Mouse (Mus musculus) testis, adult 2 months (tissue): Measurements from ENCODE around the gene Frmd6. TPM values are rescaled to one million over a fixed set of nuclear protein-coding genes. Genes with fewer than 3 reads are reported as not detected.
A peak's percentile ranks its signal among the peaks of the same experiment; 100 is the strongest.

Experiments used
- H3K27ac ChIP-seq: fragments of 200-500 bp; 2 replicates; pipeline ENCODE4 v1.5.1; 2012; ENCODE audit warnings: low read depth, low read length; ENCODE audit not compliant: control insufficient read depth, insufficient read depth
- H3K27me3 ChIP-seq: fragments of 200-500 bp; 2 replicates; pipeline ENCODE4 v1.6.1; 2012; ENCODE audit warnings: mild to moderate bottlenecking, low read length, moderate library complexity; ENCODE audit not compliant: control insufficient read depth, insufficient read depth
- H3K36me3 ChIP-seq: fragments of 200-500 bp; 2 replicates; pipeline ENCODE4 v1.6.1; 2012; ENCODE audit warnings: mild to moderate bottlenecking, low read length; ENCODE audit not compliant: control insufficient read depth, insufficient read depth
- H3K4me1 ChIP-seq: fragments of 200-500 bp; 2 replicates; pipeline ENCODE4 v1.6.1; 2012; ENCODE audit warnings: low read length; ENCODE audit not compliant: control insufficient read depth, insufficient read depth
- H3K4me3 ChIP-seq: fragments of 200-500 bp; 2 replicates; pipeline ENCODE4 v1.5.1; 2012; ENCODE audit warnings: low read depth, mild to moderate bottlenecking, low read length, moderate library complexity, mixed read lengths; ENCODE audit not compliant: control insufficient read depth
- CTCF ChIP-seq: fragments of 200-500 bp; IDR thresholded peaks from 2 replicates; pipeline ENCODE4 v1.5.1; 2012; ENCODE audit warnings: low read depth, mild to moderate bottlenecking, inconsistent platforms, low read length, moderate library complexity; ENCODE audit not compliant: control insufficient read depth, insufficient read depth, insufficient replicate concordance
- POLR2A ChIP-seq: fragments of 200-500 bp; IDR thresholded peaks from 2 replicates; pipeline ENCODE4 v1.6.1; 2012; ENCODE audit warnings: low read depth, mild to moderate bottlenecking, inconsistent platforms, low read length, moderate library complexity; ENCODE audit not compliant: control insufficient read depth
- polyA plus RNA-seq: library from polyadenylated mRNA; depleted of rRNA; stranded (reverse); fragments of >200 nt; gene quantifications from 2 replicates; pipeline ENCODE4 v1.2.3, GENCODE M21; 2012; rRNA removed

The Frmd6 gene
- polyA plus RNA-seq, 1 experiment = 5.3 TPM

DNA sequence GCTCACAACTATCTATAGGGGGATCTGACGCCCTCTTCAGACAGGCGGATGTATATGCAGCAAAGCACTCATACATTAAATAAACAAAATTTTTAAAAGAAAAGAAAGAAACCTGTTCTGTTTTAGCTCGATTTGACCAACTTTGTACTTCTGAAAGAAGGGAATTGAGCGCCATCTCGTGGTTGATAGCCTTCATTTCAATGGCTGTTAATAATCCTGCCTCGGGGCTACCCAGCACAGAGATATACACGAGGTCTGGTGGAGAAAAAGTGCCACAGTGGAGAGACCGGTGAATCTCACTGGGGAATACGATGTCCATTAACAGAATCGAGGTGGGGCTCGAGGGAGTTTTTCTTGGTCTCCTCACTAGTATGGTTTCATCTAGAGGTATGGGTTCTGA, 89.1 kb downstream of the Frmd6 start:
- H3K4me1 ChIP-seq = peaks cover 11% of the 10 kb centered on the region
- H3K4me3 ChIP-seq = peak overlapping the region; percentile 61; the same call in 1 of the 2 replicates
- TF ChIP-seq CTCF = no peak
- no peak for TF ChIP-seq POLR2A
- no peak overlapping the region for H3K27ac ChIP-seq
- H3K36me3 ChIP-seq = no peaks in the 10 kb centered on the region
- H3K27me3 ChIP-seq = no peaks in the 10 kb centered on the region

DNA sequence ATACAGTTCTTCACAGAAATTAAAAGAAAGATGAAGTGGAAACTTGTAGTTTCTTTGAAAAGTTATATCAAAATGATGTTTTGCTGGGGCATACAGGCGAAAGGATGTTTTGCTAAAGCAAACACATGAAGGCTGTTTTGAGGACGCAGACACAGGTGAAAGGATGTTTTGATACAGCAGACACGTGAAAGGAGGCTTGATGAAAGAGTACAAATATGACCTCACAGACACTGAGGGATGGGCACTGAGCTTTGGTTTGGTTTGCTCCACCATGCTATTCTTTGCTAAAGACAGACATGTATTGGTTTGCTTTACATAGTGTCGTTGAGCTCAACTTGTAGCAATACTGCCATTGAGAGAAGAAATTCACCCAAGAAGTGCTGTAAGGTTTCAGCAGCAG, 104.5 kb downstream of the Frmd6 start:
- Histone ChIP-seq H3K27ac (no peak overlapping the region), H3K4me1 (no peaks in the 10 kb centered on the region), H3K4me3 (no peak overlapping the region), H3K27me3 (no peaks in the 10 kb centered on the region), H3K36me3 (no peaks in the 10 kb centered on the region)
- TF ChIP-seq POLR2A (no peak), CTCF (no peak)

DNA sequence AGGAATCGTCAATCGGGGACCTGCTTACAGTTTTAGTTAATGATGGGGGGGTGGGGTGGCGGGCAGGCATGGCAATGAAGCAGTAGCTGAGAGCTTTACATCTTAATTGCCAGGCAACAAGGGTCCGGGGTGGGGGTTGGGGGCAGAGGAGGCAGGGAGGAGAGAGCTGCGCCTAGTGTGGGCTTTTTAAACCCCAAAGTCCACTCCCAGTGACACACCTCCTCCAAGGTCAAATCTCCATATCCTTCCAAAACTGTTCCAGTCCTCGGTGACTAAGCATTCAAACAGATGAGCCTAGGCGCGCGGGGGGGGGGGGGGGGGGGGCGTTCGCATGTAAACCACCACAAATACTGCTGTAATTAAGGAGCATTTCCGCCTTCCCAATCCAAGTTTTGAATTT, 111.8 kb downstream of the Frmd6 start:
- Histone ChIP-seq H3K27ac (peak overlapping the region; percentile 96), H3K4me3 (peak overlapping the region; percentile 93), H3K36me3 (no peaks in the 10 kb centered on the region; the same call in 1 of the 2 replicates), H3K27me3 (no peaks in the 10 kb centered on the region), H3K4me1 (no peaks in the 10 kb centered on the region; the same call in 1 of the 2 replicates)
- TF ChIP-seq CTCF (no peak), POLR2A (no peak)

DNA sequence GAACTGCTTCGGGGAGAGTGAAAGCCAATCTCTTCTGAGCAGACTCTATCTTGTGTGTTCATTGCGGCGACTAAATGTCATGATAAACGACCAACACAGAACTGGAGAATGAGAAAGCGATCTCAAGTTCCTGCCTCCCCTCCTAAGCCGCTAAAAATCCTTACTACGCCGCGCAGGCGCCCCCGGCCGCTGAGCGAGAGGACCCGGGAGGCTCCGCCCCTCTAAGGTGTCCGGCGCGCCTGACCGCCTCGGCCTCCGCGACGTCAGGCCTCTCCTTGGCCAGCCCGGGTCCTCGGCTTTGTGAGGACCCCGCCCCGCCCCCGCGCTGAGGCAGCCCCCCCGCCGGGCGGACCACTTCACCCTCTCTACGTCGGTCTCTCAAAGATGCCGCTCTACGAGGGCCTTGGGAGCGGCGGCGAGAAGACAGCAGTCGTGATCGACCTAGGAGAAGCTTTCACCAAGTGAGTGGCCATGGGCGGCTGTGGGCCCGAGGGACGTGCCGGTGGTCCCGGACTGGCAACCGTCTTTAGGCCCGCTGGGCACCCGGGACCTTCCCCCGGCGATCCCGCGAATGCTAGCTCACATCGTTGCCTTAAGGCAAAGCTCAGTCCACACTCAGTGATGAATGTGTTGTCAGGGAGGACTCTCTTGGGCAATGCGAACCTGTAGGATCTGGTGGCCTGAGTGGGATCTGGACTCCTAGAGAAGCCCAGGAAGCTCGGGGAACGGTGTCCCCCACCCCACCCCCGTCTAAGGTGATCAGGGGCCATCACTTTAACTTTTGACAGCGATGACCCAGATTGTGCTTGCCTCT, 112.5 kb downstream of the Frmd6 start, which contains the start of gene Actr10:
Gene Actr10 (plus strand): TSS at position 287 of the 814 bp plus-strand sequence.
- no peak for TF ChIP-seq CTCF
- TF ChIP-seq POLR2A = peak; percentile 83
- Histone ChIP-seq H3K27ac (peak within 1 kb of the TSS; percentile 98), H3K36me3 (no peaks in the 10 kb centered on the region; the same call in 1 of the 2 replicates), H3K4me3 (peak within 1 kb of the TSS; percentile 99), H3K27me3 (no peaks in the 10 kb centered on the region), H3K4me1 (no peaks in the 10 kb centered on the region; the same call in 1 of the 2 replicates)

DNA sequence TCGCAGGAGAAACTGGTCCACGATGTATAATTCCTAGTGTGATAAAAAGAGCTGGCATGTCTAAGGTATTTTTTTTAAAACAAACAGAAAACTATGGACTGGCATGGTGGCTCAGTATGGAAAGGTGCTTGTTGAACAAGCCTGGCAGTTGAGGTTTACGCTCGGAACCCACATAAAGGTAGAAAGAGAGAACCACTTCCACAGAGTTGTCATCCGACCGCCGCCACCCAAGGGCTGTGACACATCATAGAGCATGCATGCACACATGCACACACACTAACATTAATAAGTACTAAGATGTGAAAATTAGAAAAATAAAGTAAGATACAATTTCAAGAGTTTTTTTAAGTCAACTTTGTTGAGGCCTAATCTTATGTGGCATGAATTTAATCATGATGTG, 115.5 kb downstream of the Frmd6 start:
- Histone ChIP-seq H3K36me3 (peaks cover 1% of the 10 kb centered on the region; the same call in 1 of the 2 replicates), H3K4me3 (no peak overlapping the region)
- TF ChIP-seq POLR2A = no peak
- no peak for TF ChIP-seq CTCF

DNA sequence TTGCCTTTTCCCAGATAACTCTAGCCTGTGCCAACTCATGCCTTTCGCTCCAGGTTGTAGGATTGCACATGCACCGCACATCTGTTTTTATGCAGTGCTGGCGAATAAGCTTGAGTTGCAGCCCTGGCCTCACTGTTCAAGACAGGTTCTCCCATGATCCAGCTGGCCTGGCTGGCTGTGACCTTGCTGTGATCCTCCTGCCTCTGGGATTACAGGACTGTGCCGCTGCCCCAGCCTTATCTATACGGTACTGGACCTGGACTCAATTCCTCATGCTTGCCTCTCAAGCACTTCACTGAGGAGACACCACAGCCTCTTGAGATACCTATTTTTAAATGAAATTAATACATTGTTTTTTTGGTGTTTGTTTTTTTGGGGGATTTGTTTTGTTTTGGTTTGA, 118.9 kb downstream of the Frmd6 start:
- Histone ChIP-seq H3K36me3 (peaks cover 1% of the 10 kb centered on the region), H3K27me3 (no peaks in the 10 kb centered on the region), H3K4me1 (peaks cover 2% of the 10 kb centered on the region; the same call in 1 of the 2 replicates), H3K27ac (no peak overlapping the region), H3K4me3 (no peak overlapping the region)
- TF ChIP-seq CTCF = no peak
- no peak for TF ChIP-seq POLR2A

More for the DNA sequence above, 115.5 kb downstream of the Frmd6 start:
- Histone ChIP-seq H3K4me1 (no peaks in the 10 kb centered on the region; the same call in 1 of the 2 replicates), H3K27ac (no peak overlapping the region), H3K27me3 (no peaks in the 10 kb centered on the region)

DNA sequence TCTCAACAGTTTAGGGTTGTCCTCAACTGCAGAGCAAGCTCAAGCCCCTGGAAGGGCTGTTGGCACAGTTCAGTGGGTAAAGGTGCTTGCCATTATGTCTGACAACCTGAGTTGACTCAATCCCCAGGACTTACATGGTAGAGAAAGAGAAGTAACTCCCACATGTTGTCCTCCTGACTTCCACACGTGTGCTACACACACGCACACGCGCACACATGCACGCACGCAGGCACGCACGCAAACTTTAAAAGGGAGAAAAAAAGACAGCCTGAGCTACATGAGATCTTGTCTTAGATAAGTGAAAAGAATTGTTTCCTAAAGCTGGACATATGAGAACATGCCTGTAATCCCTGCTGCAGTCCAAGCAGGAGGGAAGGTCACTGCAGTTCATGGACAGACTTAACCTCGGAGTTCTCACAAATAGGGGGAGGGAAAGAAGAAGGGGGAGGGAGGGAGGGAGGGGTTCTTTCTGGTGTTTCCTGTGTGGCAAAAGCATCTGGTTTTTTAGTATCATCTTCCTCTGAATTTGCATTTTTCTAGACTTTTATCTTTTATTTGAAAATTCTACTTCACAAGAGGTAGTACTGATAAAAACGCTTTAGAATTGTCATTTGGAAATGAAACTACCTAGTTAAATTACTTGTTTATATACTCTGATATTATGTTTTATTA, 121.4 kb downstream of the Frmd6 start:
- peaks cover 1% of the 10 kb centered on the region for H3K36me3 ChIP-seq
- TF ChIP-seq POLR2A (no peak), CTCF (no peak)
- H3K27me3 ChIP-seq = no peaks in the 10 kb centered on the region

More for the DNA sequence above, 121.4 kb downstream of the Frmd6 start:
- no peak overlapping the region for H3K4me3 ChIP-seq
- H3K4me1 ChIP-seq = peaks cover 2% of the 10 kb centered on the region; the same call in 1 of the 2 replicates
- H3K27ac ChIP-seq = no peak overlapping the region

Other genes starting within 250 kb of the Frmd6 start
- gene Actr10, start 112.3 kb downstream of the Frmd6 start, polyA plus RNA-seq = 212 and 286 TPM in 2 replicates
- gene Psma3, start 149.1 kb downstream of the Frmd6 start, polyA plus RNA-seq = 28.0 and 42.4 TPM in 2 replicates
- gene Arid4a, start 190.5 kb downstream of the Frmd6 start, polyA plus RNA-seq = 2.9 and 3.5 TPM in 2 replicates